Mouse (Mus musculus): ENCODE measurements around the gene Cops3. TPM values are rescaled to one million over a fixed set of nuclear protein-coding genes. Genes with fewer than 3 reads are reported as not detected.

Gene Cops3
- total and polyA plus RNA-seq, 2 experiments from 2014 or later = 94.1 to 148 TPM

- no peak for TF ChIP-seq CTCF (IDR thresholded peaks at IDR 0.05)
- Histone ChIP-seq H3K4me1 (ENCODE audit: insufficient read depth, low read length) (no peaks in the 10 kb centered on the region), H3K27ac (ENCODE audit: low read depth, low read length) (no peak overlapping the region), H3K27me3 (ENCODE audit: insufficient read depth, low read length) (no peaks in the 10 kb centered on the region), H3K9me3 (ENCODE audit: low read length) (no peaks in the 10 kb centered on the region), H3K4me2 (ENCODE audit: low read depth, low read length, poor library complexity, severe bottlenecking) (no peak overlapping the region), H3K4me3 (ENCODE audit: low read depth, low read length) (no peak overlapping the region), H3K36me3 (ENCODE audit: insufficient read depth, low read length) (peaks cover 13% of the 10 kb centered on the region), H3K9ac (replicated peaks; ENCODE audit: low read length, poor library complexity, severe bottlenecking) (no peak overlapping the region)
- ATAC-seq (ENCODE audit: low FRiP score) (no peak), DNase-seq (ENCODE audit: low spot score) (no peak)
- WGBS = 90% methylated on average over 6 of the region's 6 CpGs
Observed at GRCm38 (mm10) chr11:59864316-59864715, 24.7 kb upstream of the Cops3 start.

- no peak for ATAC-seq (ENCODE audit: low FRiP score)
- H3K27me3 ChIP-seq (ENCODE audit: insufficient read depth, low read length) = no peaks in the 10 kb centered on the region
- no peak overlapping the region for H3K9ac ChIP-seq (replicated peaks; ENCODE audit: low read length, poor library complexity, severe bottlenecking)
- TF ChIP-seq CTCF (IDR thresholded peaks at IDR 0.05) = no peak
- no peaks in the 10 kb centered on the region for H3K9me3 ChIP-seq (ENCODE audit: low read length)
- H3K36me3 ChIP-seq (ENCODE audit: insufficient read depth, low read length) = peaks cover 16% of the 10 kb centered on the region
- H3K4me3 ChIP-seq (ENCODE audit: low read depth, low read length) = no peak overlapping the region
- 85% methylated on average over 11 of the region's 11 CpGs for WGBS
- H3K4me2 ChIP-seq (ENCODE audit: low read depth, low read length, poor library complexity, severe bottlenecking) = no peak overlapping the region
- no peak overlapping the region for H3K27ac ChIP-seq (ENCODE audit: low read depth, low read length)
- no peak for DNase-seq (ENCODE audit: low spot score)
- H3K4me1 ChIP-seq (ENCODE audit: insufficient read depth, low read length) = no peaks in the 10 kb centered on the region
Observed at GRCm38 (mm10) chr11:59860467-59860866, 20.8 kb upstream of the Cops3 start.

- Histone ChIP-seq H3K27ac (ENCODE audit: low read depth, low read length) (no peak overlapping the region), H3K4me1 (ENCODE audit: insufficient read depth, low read length) (peaks cover 8% of the 10 kb centered on the region; the same call in 1 of the 2 replicates), H3K36me3 (ENCODE audit: insufficient read depth, low read length) (peaks cover 7% of the 10 kb centered on the region; the same call in 1 of the 2 replicates), H3K9ac (replicated peaks; ENCODE audit: low read length, poor library complexity, severe bottlenecking) (no peak overlapping the region), H3K4me3 (ENCODE audit: low read depth, low read length) (no peak overlapping the region), H3K27me3 (ENCODE audit: insufficient read depth, low read length) (no peaks in the 10 kb centered on the region), H3K9me3 (ENCODE audit: low read length) (no peaks in the 10 kb centered on the region), H3K4me2 (ENCODE audit: low read depth, low read length, poor library complexity, severe bottlenecking) (no peak overlapping the region)
- no peak for ATAC-seq (ENCODE audit: low FRiP score)
- DNase-seq (ENCODE audit: low spot score) = no peak
- no peak for TF ChIP-seq CTCF (IDR thresholded peaks at IDR 0.05)
- WGBS = 87% methylated on average over 3 of the region's 3 CpGs
Observed at GRCm38 (mm10) chr11:59852865-59853264, 13.2 kb upstream of the Cops3 start.

- Histone ChIP-seq H3K9ac (replicated peaks; ENCODE audit: low read length, poor library complexity, severe bottlenecking) (peak overlapping the region; percentile 85), H3K27me3 (ENCODE audit: insufficient read depth, low read length) (no peaks in the 10 kb centered on the region), H3K4me1 (ENCODE audit: insufficient read depth, low read length) (peaks cover 8% of the 10 kb centered on the region; the same call in 1 of the 2 replicates), H3K27ac (ENCODE audit: low read depth, low read length) (peak overlapping the region; percentile 91), H3K4me3 (ENCODE audit: low read depth, low read length) (peak overlapping the region; percentile 76), H3K9me3 (ENCODE audit: low read length) (no peaks in the 10 kb centered on the region), H3K36me3 (ENCODE audit: insufficient read depth, low read length) (peaks cover 3% of the 10 kb centered on the region; the same call in 1 of the 2 replicates), H3K4me2 (ENCODE audit: low read depth, low read length, poor library complexity, severe bottlenecking) (peak overlapping the region; percentile 81)
- under 1% methylated on average over 64 of the region's 69 CpGs for WGBS
- ATAC-seq (ENCODE audit: low FRiP score) (peak; percentile 86), DNase-seq (ENCODE audit: low spot score) (peak; percentile 70)
- TF ChIP-seq CTCF (IDR thresholded peaks at IDR 0.05) = peak; percentile 35
Observed at GRCm38 (mm10) chr11:59847891-59848884, 8.6 kb upstream of the Cops3 start.

- TF ChIP-seq CTCF (IDR thresholded peaks at IDR 0.05) = peak; percentile 77
- DNase-seq (ENCODE audit: low spot score) (peak; percentile 76), ATAC-seq (ENCODE audit: low FRiP score) (0 out of 2 replicates have a peak, but pooled peaks have one; percentile 41)
- Histone ChIP-seq H3K4me1 (ENCODE audit: insufficient read depth, low read length) (peaks cover 8% of the 10 kb centered on the region; the same call in 1 of the 2 replicates), H3K27ac (ENCODE audit: low read depth, low read length) (no peak overlapping the region), H3K4me2 (ENCODE audit: low read depth, low read length, poor library complexity, severe bottlenecking) (peak overlapping the region; percentile 81), H3K4me3 (ENCODE audit: low read depth, low read length) (peak overlapping the region; percentile 76), H3K9me3 (ENCODE audit: low read length) (no peaks in the 10 kb centered on the region), H3K36me3 (ENCODE audit: insufficient read depth, low read length) (no peaks in the 10 kb centered on the region; the same call in 1 of the 2 replicates), H3K9ac (replicated peaks; ENCODE audit: low read length, poor library complexity, severe bottlenecking) (no peak overlapping the region), H3K27me3 (ENCODE audit: insufficient read depth, low read length) (no peaks in the 10 kb centered on the region)
- WGBS = 10% methylated on average over 2 of the region's 2 CpGs
Observed at GRCm38 (mm10) chr11:59847131-59847530, 7.5 kb upstream of the Cops3 start.

GRCm38 (mm10) chr11:59846311-59846710 lies 6.7 kb upstream of the Cops3 start:
- DNase-seq (ENCODE audit: low spot score) = no peak
- Histone ChIP-seq H3K4me1 (ENCODE audit: insufficient read depth, low read length) (peaks cover 8% of the 10 kb centered on the region; the same call in 1 of the 2 replicates), H3K27ac (ENCODE audit: low read depth, low read length) (no peak overlapping the region), H3K4me2 (ENCODE audit: low read depth, low read length, poor library complexity, severe bottlenecking) (no peak overlapping the region), H3K27me3 (ENCODE audit: insufficient read depth, low read length) (no peaks in the 10 kb centered on the region), H3K4me3 (ENCODE audit: low read depth, low read length) (no peak overlapping the region), H3K9me3 (ENCODE audit: low read length) (no peaks in the 10 kb centered on the region), H3K9ac (replicated peaks; ENCODE audit: low read length, poor library complexity, severe bottlenecking) (no peak overlapping the region), H3K36me3 (ENCODE audit: insufficient read depth, low read length) (no peaks in the 10 kb centered on the region; the same call in 1 of the 2 replicates)
- ATAC-seq (ENCODE audit: low FRiP score) = no peak
- TF ChIP-seq CTCF (IDR thresholded peaks at IDR 0.05) = no peak
- WGBS = 98% methylated on average over 11 of the region's 11 CpGs
